Mouse (Mus musculus) cortical plate, adult 2 months (tissue): ENCODE measurements around the gene Ctsh.

Experiments
- CTCF ChIP-seq: fragments of 200-500 bp; IDR thresholded peaks from 2 replicates; pipeline ENCODE4 v1.5.1; 2011; ENCODE audit warnings: mild to moderate bottlenecking, control low read depth, low read length; ENCODE audit not compliant: insufficient read depth; ENCODE audit errors: extremely low read depth
- POLR2A ChIP-seq: fragments of 200-500 bp; IDR thresholded peaks from 2 replicates; pipeline ENCODE4 v1.6.1; 2011; ENCODE audit warnings: mild to moderate bottlenecking, low read length, control low read depth; ENCODE audit not compliant: insufficient read depth; ENCODE audit errors: extremely low read depth

- TF ChIP-seq CTCF, result no peak
- no peak for TF ChIP-seq POLR2A
Observed at GRCm38 (mm10) chr9:90047937-90048627, 5.9 kb upstream of the Ctsh start.
